Mouse (Mus musculus): ENCODE data around the gene Atg3. TPM values are rescaled to one million over a fixed set of nuclear protein-coding genes. Genes with fewer than 3 reads are reported as not detected.

Gene Atg3
- total RNA-seq, 2 experiments from 2014 or later, result 42.9 to 45.3 TPM

DNA sequence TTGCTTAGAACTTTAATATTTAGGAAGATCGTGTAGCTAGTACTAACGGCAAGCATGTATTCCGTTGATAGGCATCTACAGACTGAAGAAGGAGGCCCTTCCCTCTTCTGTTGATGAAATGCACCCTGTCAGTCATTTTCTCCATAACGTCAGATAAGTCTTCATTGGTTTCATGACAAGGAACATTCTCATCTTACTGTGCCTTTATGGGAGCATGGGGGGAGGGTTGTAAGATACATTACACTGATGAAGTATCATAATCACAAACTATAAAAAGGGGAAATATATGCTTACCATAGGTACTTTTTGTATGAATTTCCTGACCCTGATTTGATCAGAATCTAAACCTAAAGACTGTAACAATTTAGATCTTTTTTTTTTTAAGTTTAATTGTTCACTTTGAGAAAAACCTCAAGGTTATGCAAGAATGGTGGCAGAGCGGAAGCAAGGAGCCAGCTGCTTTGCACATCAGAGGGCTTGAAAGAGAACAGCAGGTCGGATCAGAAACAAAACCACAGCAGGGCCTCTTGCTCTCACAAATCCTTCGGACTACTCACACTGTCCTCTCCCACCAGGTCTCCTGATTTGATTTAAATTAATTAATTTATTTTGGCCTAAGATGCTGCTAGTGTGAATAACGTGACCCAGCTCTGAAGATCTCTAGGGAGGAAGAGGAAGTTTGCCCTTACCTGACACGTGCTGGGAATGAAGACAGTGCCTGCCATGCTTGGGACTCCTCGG, 65.2 kb downstream of the Atg3 start, which contains the start of gene Btla:
TSS of gene Btla (plus strand) at position 668 of the 741 bp plus-strand sequence.
- no peak within 1 kb of the TSS for H3K27ac ChIP-seq
- H3K4me3 ChIP-seq, result no peak within 1 kb of the TSS
- TF ChIP-seq CTCF (conservative IDR thresholded peaks at IDR 0.05), result no peak
- DNase-seq (ENCODE audit: low spot score in 2 of 2), result no peak

DNA sequence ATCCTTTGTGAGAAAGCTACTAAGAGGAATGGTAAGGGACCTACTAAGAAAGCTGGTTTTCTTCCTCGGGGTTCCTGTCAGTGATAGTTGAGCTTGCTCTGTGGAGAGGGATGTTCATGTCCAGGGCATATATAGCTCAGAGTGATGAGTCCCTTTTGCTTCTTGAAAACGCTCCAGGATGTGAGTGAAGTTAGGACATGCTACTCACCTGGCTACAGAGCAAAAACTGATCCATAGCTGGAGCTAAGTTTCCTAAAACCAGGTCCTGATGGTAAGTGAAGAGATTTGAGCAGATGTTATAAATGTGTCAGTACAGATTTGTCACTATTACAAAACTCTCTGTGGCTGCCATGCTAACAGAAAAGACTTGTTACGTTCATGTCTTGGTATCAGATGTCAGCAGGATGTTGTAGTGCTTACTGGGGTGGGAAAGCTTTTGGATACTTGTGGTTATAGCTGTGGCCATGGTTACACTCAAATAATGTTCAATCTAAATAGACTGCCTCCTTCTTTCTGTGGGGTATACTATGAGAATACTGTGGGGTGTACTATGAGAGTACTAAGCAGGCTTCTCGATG, 65.9 kb downstream of the Atg3 start:
- no peak overlapping the region for H3K4me3 ChIP-seq
- no peak overlapping the region for H3K27ac ChIP-seq
- TF ChIP-seq CTCF (conservative IDR thresholded peaks at IDR 0.05), result no peak
- no peak for DNase-seq (ENCODE audit: low spot score in 2 of 2)

DNA sequence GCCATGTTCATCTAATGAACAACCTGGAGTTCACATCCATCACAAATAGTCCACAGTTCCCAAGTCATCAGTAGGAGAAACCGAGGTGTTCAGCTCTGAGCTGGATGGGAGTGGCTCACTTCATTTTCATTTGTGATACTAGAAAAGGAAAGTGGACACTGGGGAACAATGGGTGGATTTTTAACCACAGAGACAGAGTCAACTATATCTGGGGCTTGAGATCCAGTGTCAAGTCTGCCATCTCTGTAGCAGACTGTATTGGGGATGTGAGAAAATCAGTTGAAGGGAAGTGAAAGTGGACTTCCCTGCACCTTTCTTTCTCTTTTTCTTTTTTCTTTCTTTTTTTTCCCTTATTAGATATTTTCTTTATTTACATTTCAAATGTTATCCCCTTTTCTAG, 68.4 kb downstream of the Atg3 start:
- DNase-seq (ENCODE audit: low spot score in 2 of 2), result no peak
- Histone ChIP-seq H3K27ac (no peak overlapping the region), H3K4me3 (no peak overlapping the region)
- no peak for TF ChIP-seq CTCF (conservative IDR thresholded peaks at IDR 0.05)

DNA sequence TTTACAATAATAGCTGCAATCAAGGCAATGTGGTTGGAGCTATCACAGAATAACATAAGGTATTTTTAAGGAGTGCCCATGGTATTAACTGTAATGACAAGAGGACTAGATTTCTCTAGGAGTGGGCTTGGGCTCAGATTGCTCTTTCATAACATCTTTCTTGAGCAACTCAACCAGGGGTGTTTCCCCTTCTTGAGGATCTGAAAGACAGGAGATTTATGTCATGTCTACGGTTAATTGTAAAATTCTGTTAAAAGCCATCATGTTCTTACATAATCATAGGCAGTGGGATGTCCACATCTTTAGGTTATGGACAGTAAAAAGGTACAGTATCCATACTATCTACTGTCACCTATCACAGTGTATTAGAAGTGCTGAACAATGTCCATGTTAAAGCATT, 72.7 kb downstream of the Atg3 start:
- H3K27ac ChIP-seq, result no peak overlapping the region
- H3K4me3 ChIP-seq, result no peak overlapping the region

DNA sequence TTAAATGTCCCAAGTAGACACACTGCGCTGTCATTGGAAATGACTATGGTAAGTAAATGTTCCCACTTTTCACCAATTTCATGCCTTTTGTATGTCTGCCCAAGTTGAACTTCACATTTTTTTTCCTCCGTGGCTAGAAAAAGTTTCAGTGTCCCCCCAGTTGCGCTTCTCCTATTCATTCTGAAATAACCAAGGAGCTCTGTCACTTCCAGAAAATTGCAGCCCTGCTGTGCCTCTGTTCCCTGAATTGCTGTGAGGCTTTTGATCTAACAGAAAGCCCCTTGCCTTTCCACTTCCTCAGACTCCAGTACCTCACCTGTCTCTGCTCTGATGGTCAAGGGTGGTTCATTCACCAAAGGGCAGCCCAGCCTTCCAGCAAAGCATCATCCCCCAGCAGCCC, 74.4 kb downstream of the Atg3 start:
- DNase-seq (ENCODE audit: low spot score in 2 of 2), result no peak
- no peak overlapping the region for H3K27ac ChIP-seq
- no peak for TF ChIP-seq CTCF (conservative IDR thresholded peaks at IDR 0.05)
- no peak overlapping the region for H3K4me3 ChIP-seq

More for the DNA sequence above, 72.7 kb downstream of the Atg3 start:
- TF ChIP-seq CTCF (conservative IDR thresholded peaks at IDR 0.05), result no peak
- DNase-seq (ENCODE audit: low spot score in 2 of 2), result no peak

Other genes with a start within 250 kb of the Atg3 start
- gene Cd200r3, start 215.1 kb upstream of the Atg3 start, total RNA-seq (2021), result not detected
- gene Ccdc80, start 65.4 kb upstream of the Atg3 start, total RNA-seq (2021), result 1 to 10 TPM; 3.1 to 3.8 TPM
- 10 to 100 TPM; 49.3 to 52.8 TPM for gene Slc35a5, start 79 bp upstream of the Atg3 start, total RNA-seq (2021)
- under 1 TPM; 0.27 to 0.59 TPM for gene Btla, start 65.5 kb downstream of the Atg3 start, total RNA-seq (2021)